Mouse (Mus musculus): ENCODE measurements around the gene Kcnk6. TPM values are rescaled to one million over a fixed set of nuclear protein-coding genes. Genes with fewer than 3 reads are reported as not detected.
A peak's percentile ranks its signal among the peaks of the same experiment; 100 is the strongest.

Kcnk6 gene
- 1.9 and 2.2 TPM in 2 replicates for polyA plus RNA-seq (2015; fragmentation: Nextera tagmentation; extraction: Ambion mirVana)

GRCm38 (mm10) chr7:29232247-29233013 lies at the start of gene Kcnk6:
Gene Kcnk6 (minus strand): TSS chr7:29232515.
- H3K4me2 ChIP-seq (replicated peaks), result peak within 1 kb of the TSS; percentile 98
- H3K27me3 ChIP-seq (replicated peaks), result peaks cover 4% of the 10 kb centered on the region
- 1% methylated on average over 62 of the region's 62 CpGs for WGBS
- H3K4me1 ChIP-seq (replicated peaks), result 0 out of 2 replicates have a peak, but pooled peaks cover 3% of the 10 kb centered on the region
- peak; percentile 69 for ATAC-seq
- H3K4me3 ChIP-seq (replicated peaks), result peak within 1 kb of the TSS; percentile 63
- no peak within 1 kb of the TSS for H3K27ac ChIP-seq
- H3K9ac ChIP-seq, result peak within 1 kb of the TSS; percentile 77
- H3K9me3 ChIP-seq, result no peaks in the 10 kb centered on the region
- H3K36me3 ChIP-seq, result no peaks in the 10 kb centered on the region

GRCm38 (mm10) chr7:29281201-29282073 lies 49.1 kb upstream of the Kcnk6 start, which contains the start of gene Spint2:
Gene Spint2 (minus strand): TSS chr7:29281912.
- peak within 1 kb of the TSS; percentile 72 for H3K4me3 ChIP-seq (replicated peaks)
- peak within 1 kb of the TSS; percentile 91 for H3K27ac ChIP-seq
- peak within 1 kb of the TSS; percentile 95 for H3K4me2 ChIP-seq (replicated peaks)
- no peaks in the 10 kb centered on the region for H3K9me3 ChIP-seq
- H3K4me1 ChIP-seq (replicated peaks), result peaks cover 10% of the 10 kb centered on the region
- H3K9ac ChIP-seq, result peak within 1 kb of the TSS; percentile 82
- no peaks in the 10 kb centered on the region for H3K36me3 ChIP-seq
- whole genome bisulfite sequencing, result under 1% methylated on average over 79 of the region's 80 CpGs
- peaks cover 5% of the 10 kb centered on the region for H3K27me3 ChIP-seq (replicated peaks)
- ATAC-seq, result peak; percentile 93

- WGBS, result 13% methylated on average over 13 of the region's 13 CpGs
- no peak for ATAC-seq
- Histone ChIP-seq H3K27ac (peak overlapping the region; percentile 91; the same call in 1 of the 2 replicates), H3K36me3 (no peaks in the 10 kb centered on the region), H3K9me3 (no peaks in the 10 kb centered on the region), H3K4me3 (replicated peaks) (peak overlapping the region; percentile 72), H3K9ac (peak overlapping the region; percentile 82), H3K4me1 (replicated peaks) (peaks cover 10% of the 10 kb centered on the region), H3K27me3 (replicated peaks) (peaks cover 5% of the 10 kb centered on the region), H3K4me2 (replicated peaks) (peak overlapping the region; percentile 95)
These were observed 48.5 kb upstream of the Kcnk6 start for GRCm38 (mm10) chr7:29280801-29281200.

- no peaks in the 10 kb centered on the region for H3K36me3 ChIP-seq
- ATAC-seq, result peak; percentile 13; the same call in 1 of the 2 replicates
- no peaks in the 10 kb centered on the region for H3K9me3 ChIP-seq
- peaks cover 10% of the 10 kb centered on the region for H3K4me1 ChIP-seq (replicated peaks)
- WGBS, result 27% methylated on average over 8 of the region's 8 CpGs
- H3K27ac ChIP-seq, result peak overlapping the region; percentile 42; the same call in 1 of the 2 replicates
- peaks cover 5% of the 10 kb centered on the region for H3K27me3 ChIP-seq (replicated peaks)
- peak overlapping the region; percentile 95 for H3K4me2 ChIP-seq (replicated peaks)
- peak overlapping the region; percentile 72 for H3K4me3 ChIP-seq (replicated peaks)
- H3K9ac ChIP-seq, result peak overlapping the region; percentile 82; the same call in 1 of the 2 replicates
These were observed 47.6 kb upstream of the Kcnk6 start for GRCm38 (mm10) chr7:29279924-29280323.

GRCm38 (mm10) chr7:29279261-29279660 lies 46.9 kb upstream of the Kcnk6 start:
- Histone ChIP-seq H3K4me3 (replicated peaks) (0 out of 2 replicates have a peak overlapping the region, but pooled peaks have one; percentile 72), H3K36me3 (no peaks in the 10 kb centered on the region), H3K27me3 (replicated peaks) (peaks cover 5% of the 10 kb centered on the region), H3K9ac (no peak overlapping the region), H3K27ac (no peak overlapping the region), H3K9me3 (no peaks in the 10 kb centered on the region), H3K4me2 (replicated peaks) (peak overlapping the region; percentile 95), H3K4me1 (replicated peaks) (peaks cover 10% of the 10 kb centered on the region)
- no peak for ATAC-seq

GRCm38 (mm10) chr7:29277510-29277909 lies 45.2 kb upstream of the Kcnk6 start:
- Histone ChIP-seq H3K9me3 (no peaks in the 10 kb centered on the region), H3K36me3 (no peaks in the 10 kb centered on the region), H3K4me3 (replicated peaks) (no peak overlapping the region), H3K27ac (no peak overlapping the region), H3K4me1 (replicated peaks) (peaks cover 18% of the 10 kb centered on the region), H3K4me2 (replicated peaks) (no peak overlapping the region; the same call in 1 of the 2 replicates), H3K27me3 (replicated peaks) (peaks cover 5% of the 10 kb centered on the region), H3K9ac (no peak overlapping the region)
- no peak for ATAC-seq
- 70% methylated on average over 4 of the region's 4 CpGs for WGBS

GRCm38 (mm10) chr7:29276715-29277114 lies 44.4 kb upstream of the Kcnk6 start:
- ATAC-seq, result no peak
- no peak overlapping the region for H3K27ac ChIP-seq
- peaks cover 19% of the 10 kb centered on the region for H3K4me1 ChIP-seq (replicated peaks)
- H3K4me2 ChIP-seq (replicated peaks), result no peak overlapping the region
- 82% methylated on average over 5 of the region's 5 CpGs for WGBS
- H3K9me3 ChIP-seq, result no peaks in the 10 kb centered on the region
- H3K27me3 ChIP-seq (replicated peaks), result peaks cover 3% of the 10 kb centered on the region
- H3K4me3 ChIP-seq (replicated peaks), result no peak overlapping the region
- no peak overlapping the region for H3K9ac ChIP-seq
- H3K36me3 ChIP-seq, result no peaks in the 10 kb centered on the region

- Histone ChIP-seq H3K36me3 (no peaks in the 10 kb centered on the region), H3K27ac (peak overlapping the region; percentile 44; the same call in 1 of the 2 replicates), H3K9me3 (no peaks in the 10 kb centered on the region), H3K4me3 (replicated peaks) (no peak overlapping the region), H3K4me1 (replicated peaks) (peaks cover 25% of the 10 kb centered on the region), H3K4me2 (replicated peaks) (0 out of 2 replicates have a peak overlapping the region, but pooled peaks have one; percentile 6), H3K9ac (no peak overlapping the region), H3K27me3 (replicated peaks) (no peaks in the 10 kb centered on the region)
- 0 out of 2 replicates have a peak, but pooled peaks have one; percentile 13 for ATAC-seq
- 56% methylated on average over 8 of the region's 8 CpGs for WGBS
These were observed 39.6 kb upstream of the Kcnk6 start for GRCm38 (mm10) chr7:29271687-29272465.

GRCm38 (mm10) chr7:29270445-29270844 lies 38.1 kb upstream of the Kcnk6 start:
- no peak for ATAC-seq
- Histone ChIP-seq H3K4me3 (replicated peaks) (no peak overlapping the region), H3K9me3 (no peaks in the 10 kb centered on the region), H3K9ac (no peak overlapping the region), H3K4me1 (replicated peaks) (peaks cover 33% of the 10 kb centered on the region), H3K36me3 (no peaks in the 10 kb centered on the region), H3K27me3 (replicated peaks) (no peaks in the 10 kb centered on the region), H3K4me2 (replicated peaks) (no peak overlapping the region), H3K27ac (no peak overlapping the region)
- WGBS, result 85% methylated on average over 4 of the region's 4 CpGs

GRCm38 (mm10) chr7:29266931-29267330 lies 34.6 kb upstream of the Kcnk6 start:
- no peak overlapping the region for H3K9ac ChIP-seq
- no peaks in the 10 kb centered on the region for H3K27me3 ChIP-seq (replicated peaks)
- H3K9me3 ChIP-seq, result no peaks in the 10 kb centered on the region
- peaks cover 21% of the 10 kb centered on the region for H3K4me1 ChIP-seq (replicated peaks)
- no peak overlapping the region for H3K27ac ChIP-seq
- no peak overlapping the region for H3K4me3 ChIP-seq (replicated peaks)
- no peak for ATAC-seq
- H3K36me3 ChIP-seq, result 0 out of 2 replicates have a peak, but pooled peaks cover 3% of the 10 kb centered on the region
- WGBS, result 57% methylated on average over 4 of the region's 4 CpGs
- no peak overlapping the region for H3K4me2 ChIP-seq (replicated peaks)

- Histone ChIP-seq H3K9ac (no peak overlapping the region), H3K4me3 (replicated peaks) (no peak overlapping the region), H3K4me2 (replicated peaks) (no peak overlapping the region), H3K4me1 (replicated peaks) (peaks cover 8% of the 10 kb centered on the region), H3K9me3 (no peaks in the 10 kb centered on the region), H3K27me3 (replicated peaks) (no peaks in the 10 kb centered on the region), H3K36me3 (0 out of 2 replicates have a peak, but pooled peaks cover 3% of the 10 kb centered on the region), H3K27ac (peak overlapping the region; percentile 20; the same call in 1 of the 2 replicates)
- no peak for ATAC-seq
- WGBS, result 69% methylated on average over 7 of the region's 7 CpGs
These were observed 33.3 kb upstream of the Kcnk6 start for GRCm38 (mm10) chr7:29265636-29266035.

Data from intestine, embryonic 15.5 days (tissue).